Mouse (Mus musculus) right cerebral cortex, postnatal 25 days (tissue): ENCODE data around the gene Gripap1.
A peak's percentile ranks its signal among the peaks of the same experiment; 100 is the strongest.
"Not testable (repeated sequence)": the region's sequence is repeated elsewhere in the genome, so short reads cannot be mapped to it uniquely, and the experiment has no call there.

Experiments
- DNase-seq: peaks from one replicate; pipeline ENCODE4 v3.0.0; 2022

Gene Gripap1

DNA sequence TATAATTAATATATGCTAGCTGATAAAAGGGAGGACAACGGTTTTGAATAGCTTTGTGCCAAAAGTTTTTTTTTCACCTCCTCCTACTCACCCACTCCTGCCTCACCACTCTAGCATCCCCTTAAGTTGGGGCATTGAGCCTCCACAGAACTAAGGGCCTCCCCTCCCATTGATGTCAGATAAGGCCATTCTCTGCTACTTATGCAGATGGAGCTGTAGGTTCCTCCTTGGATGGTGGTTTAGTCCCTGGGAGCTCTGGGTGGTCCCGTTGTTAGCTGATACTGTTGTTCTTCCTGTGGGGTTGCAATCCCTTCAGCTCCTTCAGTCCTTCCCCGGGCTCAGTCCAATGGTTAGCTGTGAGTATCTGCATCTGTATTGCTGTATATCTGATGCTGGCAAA lies 10.3 kb upstream of the Gripap1 start:
- DNase-seq = no peak

GRCm38 (mm10) chrX:7782603-7783092 lies 6.9 kb upstream of the Gripap1 start:
- DNase-seq = no peak

DNA sequence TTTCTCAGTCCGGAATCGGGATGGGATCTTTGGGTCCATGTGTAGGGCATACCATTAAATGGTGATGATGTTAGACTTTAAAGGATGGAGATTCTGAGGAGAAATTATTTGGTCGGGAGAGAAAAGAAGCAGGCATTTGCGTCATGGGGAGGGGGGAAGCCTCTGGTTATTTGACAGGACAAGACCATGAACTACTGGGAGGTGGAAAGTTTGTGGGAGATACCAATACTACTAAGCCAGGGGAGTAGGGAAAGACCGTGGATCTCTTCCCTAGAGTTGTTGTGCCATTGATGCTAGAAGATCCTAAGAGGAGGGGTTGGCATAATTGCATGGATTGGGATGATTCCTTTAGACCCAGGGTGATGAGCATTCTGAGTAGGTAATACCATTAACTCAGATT lies 744 bp downstream of the Gripap1 start:
- DNase-seq = no peak

GRCm38 (mm10) chrX:7793361-7793760 lies 3.8 kb downstream of the Gripap1 start:
- DNase-seq = no peak

- no peak for DNase-seq
These were observed 5.5 kb downstream of the Gripap1 start for GRCm38 (mm10) chrX:7795016-7795415.

DNA sequence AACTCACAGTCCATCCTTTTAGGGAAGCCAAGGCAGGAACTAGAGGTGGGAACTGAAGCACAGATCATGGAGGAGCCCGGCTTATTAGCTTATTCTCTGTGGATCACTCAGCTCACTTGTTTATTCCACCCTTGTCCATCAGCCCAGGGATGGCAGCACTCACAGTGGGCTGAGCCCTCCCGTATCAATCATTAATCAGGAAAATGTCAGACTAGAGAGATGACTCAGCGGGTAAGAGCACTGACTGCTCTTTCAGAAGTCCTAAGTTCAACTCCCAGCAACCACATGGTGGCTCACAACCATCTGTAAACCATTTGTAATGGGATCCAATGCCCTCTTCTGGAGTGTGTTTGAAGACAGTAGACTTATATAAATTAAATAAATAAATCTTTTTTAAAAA lies 7.8 kb downstream of the Gripap1 start:
- no peak for DNase-seq

DNA sequence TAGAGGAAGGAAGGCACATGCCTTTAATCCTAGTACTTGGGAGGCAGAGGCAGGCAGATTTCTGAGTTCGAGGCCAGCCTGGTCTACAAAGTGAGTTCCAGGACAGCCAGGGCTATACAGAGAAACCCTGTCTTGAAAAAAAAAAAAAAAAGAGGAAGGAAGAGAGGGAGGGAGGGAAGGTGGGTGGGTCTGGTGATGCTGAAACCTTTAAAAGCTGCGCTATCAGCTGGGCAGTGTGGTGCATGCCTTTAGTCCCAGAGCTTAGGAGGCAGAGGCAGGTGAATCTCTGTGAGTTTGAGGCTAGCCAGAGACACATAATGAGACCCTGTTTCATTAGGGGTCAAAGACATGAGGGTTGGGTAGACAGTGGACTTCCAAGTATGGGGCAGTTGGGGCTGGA lies 12.6 kb downstream of the Gripap1 start:
- not testable (repeated sequence) for DNase-seq

- DNase-seq = not testable (repeated sequence)
These were observed 25.5 kb downstream of the Gripap1 start for GRCm38 (mm10) chrX:7815016-7815415.

DNA sequence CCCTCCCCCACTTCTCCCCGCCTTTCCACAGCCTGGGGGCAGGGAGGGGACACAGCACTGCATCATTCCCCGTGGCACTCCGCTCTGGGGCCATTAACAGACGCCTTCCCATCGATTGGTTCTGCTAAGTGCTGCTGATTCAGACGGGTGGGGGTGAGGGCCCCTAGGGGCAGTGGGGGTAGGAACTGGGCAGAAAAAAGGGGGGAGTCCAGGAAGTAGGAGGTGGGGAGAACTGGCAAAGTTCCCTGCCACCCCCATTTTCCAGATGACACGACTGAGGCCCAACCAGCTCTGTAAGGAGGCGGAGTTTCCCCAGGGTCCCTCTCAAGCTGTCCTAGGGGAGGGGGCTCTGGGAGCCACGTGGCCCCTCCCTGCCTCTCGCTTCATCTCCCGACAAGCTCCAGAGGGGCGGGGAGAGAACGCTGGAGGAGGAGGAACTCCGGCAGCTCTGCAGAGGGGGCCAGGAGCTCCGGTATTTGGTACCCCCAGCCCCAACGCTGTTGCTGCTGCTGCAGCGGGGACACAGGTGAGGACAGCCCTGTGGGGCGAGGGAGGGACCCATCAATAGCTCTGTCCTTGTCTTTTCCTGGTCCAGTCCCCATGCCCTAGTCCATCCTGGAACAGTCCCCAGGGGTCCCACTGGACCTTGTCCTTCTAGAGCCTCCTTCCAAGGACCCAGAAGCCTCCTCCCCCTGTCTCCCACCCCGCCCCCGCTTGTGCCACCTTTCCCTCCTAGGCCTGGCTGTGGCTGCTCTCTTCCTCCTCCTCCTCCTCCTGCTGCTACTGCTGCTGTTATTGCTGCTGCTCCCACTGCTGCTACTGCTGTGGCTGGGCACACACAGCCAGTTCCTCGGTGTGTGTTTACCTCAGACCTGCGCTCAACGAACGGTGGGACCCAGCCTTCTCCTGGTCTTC lies 32.6 kb downstream of the Gripap1 start, which contains the start of gene Kcnd1:
TSS of gene Kcnd1 (plus strand) at position 425 of the 915 bp plus-strand sequence.
- DNase-seq = peak; percentile 41

DNA sequence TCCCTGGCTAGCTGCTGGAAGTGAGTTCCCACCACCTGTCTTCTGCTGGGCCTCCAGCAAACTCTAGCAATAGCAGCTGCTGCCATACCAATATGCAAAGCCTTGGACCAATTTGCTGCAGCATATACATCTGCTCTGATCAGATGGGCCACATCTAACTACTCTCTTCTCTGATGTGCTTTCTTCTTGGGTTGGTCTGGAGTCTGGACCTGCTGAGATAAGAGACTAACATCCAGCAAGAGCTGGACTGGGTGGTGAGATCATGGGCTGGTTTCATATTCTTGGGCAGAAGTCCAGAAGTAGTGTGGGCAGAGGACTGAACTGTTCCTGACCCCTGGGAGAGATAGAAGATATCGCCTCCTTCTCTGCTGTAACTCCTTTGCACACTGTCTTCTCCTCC lies 47.6 kb downstream of the Gripap1 start:
- DNase-seq = no peak

DNA sequence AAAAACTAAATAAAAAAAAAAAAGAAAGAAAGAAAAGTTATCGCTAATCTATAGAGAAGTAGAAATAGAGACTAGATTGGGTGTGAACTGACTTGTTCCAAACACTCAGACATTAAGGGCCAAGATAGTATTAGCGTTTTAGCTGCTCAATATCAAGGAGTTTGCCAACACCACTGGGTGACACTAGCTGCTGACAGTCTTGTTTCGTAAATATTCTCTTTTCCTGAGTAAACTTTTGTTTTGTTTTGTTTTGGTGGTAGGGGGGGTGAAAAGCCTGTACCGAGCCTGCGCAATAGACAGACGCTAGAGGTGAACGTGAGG lies 51.2 kb downstream of the Gripap1 start:
- DNase-seq = no peak

GRCm38 (mm10) chrX:7841163-7842162 lies 51.9 kb downstream of the Gripap1 start, which contains the start of gene Otud5:
Gene Otud5 (plus strand): TSS chrX:7841364.
- peak; percentile 92 for DNase-seq

GRCm38 (mm10) chrX:7842318-7842717 lies 52.8 kb downstream of the Gripap1 start:
- no peak for DNase-seq

- DNase-seq = no peak
These were observed 58.3 kb downstream of the Gripap1 start for GRCm38 (mm10) chrX:7847845-7848244.

GRCm38 (mm10) chrX:7854578-7854977 lies 65.0 kb downstream of the Gripap1 start:
- peak; percentile 33 for DNase-seq

DNA sequence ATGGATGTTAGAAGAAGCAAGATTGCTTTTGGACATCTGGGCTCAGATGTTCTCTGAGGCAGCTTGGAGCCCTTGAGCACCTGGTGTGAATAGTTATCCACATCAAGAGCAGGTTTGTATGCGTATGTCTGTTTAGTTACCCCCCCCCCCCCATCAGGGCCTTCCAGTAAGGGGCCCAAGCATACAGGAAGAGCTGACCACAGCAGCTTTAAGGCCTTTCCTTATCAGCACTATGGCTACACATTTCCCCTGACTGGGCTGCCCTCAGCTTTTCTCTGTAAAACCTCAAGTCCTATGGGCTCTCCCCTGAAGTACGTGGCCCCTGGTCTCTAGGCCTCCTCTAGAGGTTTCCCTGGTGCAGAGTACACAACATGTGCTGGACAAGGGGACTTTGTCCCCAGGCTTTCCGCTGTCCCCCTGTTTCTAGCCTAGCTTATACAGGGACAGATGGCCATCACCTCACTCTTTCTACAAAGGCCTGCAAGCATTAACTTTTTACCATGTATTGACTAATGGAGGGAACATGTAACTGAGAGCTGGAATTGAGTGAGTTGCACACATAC lies 69.7 kb downstream of the Gripap1 start:
- DNase-seq = no peak

DNA sequence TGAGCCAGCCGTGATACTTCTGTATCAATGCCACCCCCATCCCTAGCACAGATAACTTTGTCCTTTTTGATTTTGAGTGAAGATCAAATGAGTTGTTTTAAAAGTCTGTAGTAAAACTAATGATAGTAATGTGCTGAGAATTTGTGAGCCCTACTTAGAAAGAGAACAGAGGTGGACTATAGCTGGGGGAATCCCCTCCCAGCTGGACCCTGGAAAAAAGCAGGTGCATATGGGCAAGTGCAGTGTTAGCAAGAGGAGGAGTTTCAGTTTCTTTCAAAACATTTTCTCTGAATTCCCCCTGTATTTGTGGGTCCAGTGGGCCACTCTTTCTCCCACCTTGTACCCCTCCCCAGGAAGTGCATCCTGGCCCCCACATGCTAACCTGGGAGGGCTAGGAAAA lies 73.6 kb downstream of the Gripap1 start:
- no peak for DNase-seq

GRCm38 (mm10) chrX:7864551-7864950 lies 75.0 kb downstream of the Gripap1 start:
- DNase-seq = no peak

DNA sequence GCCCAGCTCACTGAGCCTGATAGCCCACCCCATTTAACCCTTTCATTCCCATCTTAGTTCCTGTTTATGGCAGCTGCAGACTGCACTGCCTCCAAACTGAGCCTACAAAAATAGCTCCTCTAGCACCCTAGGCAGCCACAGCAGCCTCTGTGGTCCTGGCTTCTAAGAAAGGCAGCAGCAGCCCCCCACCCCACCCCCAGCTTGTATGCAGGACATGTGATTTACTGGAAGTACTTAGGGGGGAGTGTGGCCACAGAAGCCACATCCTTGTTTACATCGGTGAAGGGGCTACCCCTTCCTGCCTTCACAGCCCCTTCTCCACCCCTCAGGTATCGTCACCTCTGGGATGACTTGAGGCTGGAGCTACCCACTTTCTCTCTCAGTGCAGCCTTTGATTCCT lies 75.8 kb downstream of the Gripap1 start:
- no peak for DNase-seq

DNA sequence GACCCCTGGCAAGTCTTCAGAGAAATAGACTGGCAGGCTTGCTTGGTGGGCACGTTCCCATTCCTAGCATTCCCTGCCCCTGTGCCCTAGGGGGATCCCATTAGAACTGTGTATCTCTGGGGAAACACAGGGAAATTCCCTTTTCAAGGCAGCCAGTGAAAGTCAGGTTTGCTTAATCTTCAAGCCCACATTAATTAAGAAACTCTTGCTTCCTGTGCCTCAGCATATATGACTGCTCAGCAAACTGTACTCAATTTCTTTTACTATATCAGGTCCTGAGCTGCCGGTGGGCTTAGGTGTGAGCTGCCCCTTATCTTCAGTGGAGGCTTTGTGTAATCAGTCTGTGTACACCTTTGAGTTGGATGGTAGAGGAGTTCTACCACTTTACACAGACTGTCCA lies 76.2 kb downstream of the Gripap1 start:
- DNase-seq = no peak

- DNase-seq = no peak
These were observed 77.6 kb downstream of the Gripap1 start for GRCm38 (mm10) chrX:7867141-7867540.

DNA sequence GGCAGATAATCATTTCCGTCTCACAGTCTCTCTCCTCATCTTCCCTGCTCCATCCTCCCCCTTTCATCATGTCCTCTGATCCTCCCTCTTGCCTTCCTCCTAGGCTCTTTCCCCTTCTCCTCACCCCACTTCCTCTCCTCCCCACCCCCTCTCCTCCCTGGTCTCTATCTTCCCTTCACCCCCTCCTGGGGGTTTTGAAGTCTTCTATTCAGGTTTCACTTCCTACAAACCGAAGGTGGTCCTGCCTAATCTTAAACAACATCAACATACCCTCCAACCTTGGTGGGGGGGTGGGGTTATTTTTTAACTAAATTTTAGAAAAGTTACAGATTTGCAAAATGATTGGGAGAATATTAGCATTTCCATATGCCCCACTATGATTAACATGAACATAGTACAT lies 78.9 kb downstream of the Gripap1 start:
- DNase-seq = no peak

GRCm38 (mm10) chrX:7869826-7870225 lies 80.3 kb downstream of the Gripap1 start:
- no peak for DNase-seq
